Mouse (Mus musculus) adrenal gland (tissue): Measurements from ENCODE around the gene Mroh8.

Experiments
- intact Hi-C: fragments of 180-260 bp; cut with DNase I; formaldehyde crosslinking; loops from one replicate; pipeline ENCODE4 v1.15.1; 2025
- long read RNA-seq, 2 experiments: library from polyadenylated mRNA; unstranded; transcript quantifications; one replicate each; pipeline ENCODE4 v2.0.0; 2020; ENCODE audit warnings: borderline replicate concordance in 1 of 2; ENCODE audit not compliant: insufficient replicate concordance in 1 of 2

Gene Mroh8
- long read RNA-seq, experiment 1 = 0 reads
- long read RNA-seq, experiment 2, partial matches to known transcripts = 0 of 1 reads
- long read RNA-seq, experiment 2, other reads (novel, unspliced or antisense) = 1 of 1 reads

GRCm38 (mm10) chr2:157279416-157279800 lies at the start of gene Mroh8:
TSS of gene Mroh8 (minus strand) at chr2:157279549.
- intact Hi-C loops = no loop called here

- intact Hi-C loops = no loop called here
Observed at GRCm38 (mm10) chr2:157328570-157328969, 49.2 kb upstream of the Mroh8 start.

- intact Hi-C loops = no loop called here
Observed at GRCm38 (mm10) chr2:157328106-157328505, 48.8 kb upstream of the Mroh8 start.

- intact Hi-C loops = no loop called here
Observed at GRCm38 (mm10) chr2:157325238-157325637, 45.9 kb upstream of the Mroh8 start.

GRCm38 (mm10) chr2:157322029-157322766 lies 42.8 kb upstream of the Mroh8 start:
- intact Hi-C loops = no loop called here

GRCm38 (mm10) chr2:157320886-157321285 lies 41.5 kb upstream of the Mroh8 start:
- intact Hi-C loops = no loop called here

GRCm38 (mm10) chr2:157320135-157320534 lies 40.8 kb upstream of the Mroh8 start:
- intact Hi-C loops = no loop called here

GRCm38 (mm10) chr2:157317220-157317619 lies 37.9 kb upstream of the Mroh8 start:
- intact Hi-C loops = no loop called here

- intact Hi-C loops = no loop called here
Observed at GRCm38 (mm10) chr2:157316358-157316933, 37.1 kb upstream of the Mroh8 start.

- intact Hi-C loops = no loop called here
Observed at GRCm38 (mm10) chr2:157315486-157315885, 36.1 kb upstream of the Mroh8 start.

- intact Hi-C loops = no loop called here
Observed at GRCm38 (mm10) chr2:157314310-157314709, 35.0 kb upstream of the Mroh8 start.

- intact Hi-C loops = no loop called here
Observed at GRCm38 (mm10) chr2:157313718-157314117, 34.4 kb upstream of the Mroh8 start.

GRCm38 (mm10) chr2:157310963-157311637 lies 31.8 kb upstream of the Mroh8 start:
- intact Hi-C loops = no loop called here

GRCm38 (mm10) chr2:157309611-157310010 lies 30.3 kb upstream of the Mroh8 start:
- intact Hi-C loops = no loop called here

- intact Hi-C loops = no loop called here
Observed at GRCm38 (mm10) chr2:157308273-157308917, 29.0 kb upstream of the Mroh8 start.

GRCm38 (mm10) chr2:157307715-157308265 lies 28.4 kb upstream of the Mroh8 start:
- intact Hi-C loops = no loop called here

- intact Hi-C loops = no loop called here
Observed at GRCm38 (mm10) chr2:157306091-157307032, 27.0 kb upstream of the Mroh8 start.

GRCm38 (mm10) chr2:157303096-157303495 lies 23.7 kb upstream of the Mroh8 start:
- intact Hi-C loops = no loop called here

- intact Hi-C loops = no loop called here
Observed at GRCm38 (mm10) chr2:157300051-157300450, 20.7 kb upstream of the Mroh8 start.

GRCm38 (mm10) chr2:157296105-157296689 lies 16.8 kb upstream of the Mroh8 start:
- intact Hi-C loops = no loop called here
